Mouse (Mus musculus): ENCODE measurements at regions not wholly inside any gene's neighbourhood (a gene's known extent, or its start where the extent isn't known, plus 50 kb on each side); places are given as distances from the start of the nearest gene placed in this dataset.

- no peak overlapping the region for H3K4me3 ChIP-seq (ENCODE audit: low read length)
- H3K36me3 ChIP-seq (ENCODE audit: control insufficient read depth, insufficient read depth, low read length), result no peaks in the 10 kb centered on the region
- WGBS, result 82% methylated on average over 2 of the region's 2 CpGs
- peaks cover 20% of the 10 kb centered on the region for H3K4me1 ChIP-seq (replicated peaks; ENCODE audit: control insufficient read depth, insufficient read depth, low read length)
- no peak for ATAC-seq (ENCODE audit: low read depth)
- H3K27ac ChIP-seq (ENCODE audit: low read length), result no peak overlapping the region
- no peaks in the 10 kb centered on the region for H3K27me3 ChIP-seq (ENCODE audit: control insufficient read depth, insufficient read depth, low read depth, low read length)
- no peaks in the 10 kb centered on the region for H3K9me3 ChIP-seq (ENCODE audit: control insufficient read depth, low read length)
- H3K9ac ChIP-seq (ENCODE audit: low read length), result no peak overlapping the region
- H3K4me2 ChIP-seq (ENCODE audit: low read depth, low read length), result no peak overlapping the region
Observed at GRCm38 (mm10) chr11:20961626-20962025, 129.5 kb upstream of the Peli1 start.

DNA sequence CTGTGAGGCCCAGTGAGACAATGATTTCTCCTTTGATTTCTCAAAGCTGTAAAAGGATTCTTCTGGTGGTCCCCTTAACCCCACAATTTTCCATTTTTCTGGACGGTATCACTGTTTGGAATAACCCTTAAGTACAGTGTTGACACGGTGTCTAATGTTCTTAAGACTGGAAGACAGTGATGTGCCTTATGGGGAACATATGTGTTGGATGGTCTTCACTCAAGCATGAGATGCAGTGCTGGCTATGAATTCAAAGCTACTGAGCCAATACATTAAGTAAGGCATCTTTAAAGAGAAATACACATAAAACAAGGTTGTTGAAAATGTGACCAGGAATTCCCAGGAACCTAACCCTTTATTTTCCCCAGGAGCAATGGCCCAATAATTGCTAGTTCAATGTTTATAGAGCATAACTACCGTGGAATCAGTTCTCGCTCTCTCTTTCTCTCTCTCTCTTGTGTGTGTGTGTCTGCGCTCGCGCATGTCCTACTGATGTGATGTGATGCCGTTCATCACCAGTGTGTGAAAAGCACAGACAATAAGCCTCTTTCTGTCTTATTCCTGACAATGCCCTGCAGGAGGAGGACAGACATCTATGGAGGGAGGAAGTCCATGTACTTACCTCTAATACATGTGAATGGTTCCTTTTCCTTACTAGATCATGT, 125.4 kb upstream of the Peli1 start:
- Histone ChIP-seq H3K4me1 (replicated peaks; ENCODE audit: control insufficient read depth, insufficient read depth, low read length) (no peaks in the 10 kb centered on the region; the same call in 1 of the 2 replicates), H3K36me3 (ENCODE audit: control insufficient read depth, insufficient read depth, low read length) (no peaks in the 10 kb centered on the region), H3K4me2 (ENCODE audit: low read depth, low read length) (no peak overlapping the region), H3K4me3 (ENCODE audit: low read length) (no peak overlapping the region), H3K9me3 (ENCODE audit: control insufficient read depth, low read length) (no peaks in the 10 kb centered on the region), H3K27me3 (ENCODE audit: control insufficient read depth, insufficient read depth, low read depth, low read length) (no peaks in the 10 kb centered on the region), H3K27ac (ENCODE audit: low read length) (no peak overlapping the region), H3K9ac (ENCODE audit: low read length) (no peak overlapping the region)
- WGBS, result 82% methylated on average over 8 of the region's 8 CpGs
- ATAC-seq (ENCODE audit: low read depth), result no peak

DNA sequence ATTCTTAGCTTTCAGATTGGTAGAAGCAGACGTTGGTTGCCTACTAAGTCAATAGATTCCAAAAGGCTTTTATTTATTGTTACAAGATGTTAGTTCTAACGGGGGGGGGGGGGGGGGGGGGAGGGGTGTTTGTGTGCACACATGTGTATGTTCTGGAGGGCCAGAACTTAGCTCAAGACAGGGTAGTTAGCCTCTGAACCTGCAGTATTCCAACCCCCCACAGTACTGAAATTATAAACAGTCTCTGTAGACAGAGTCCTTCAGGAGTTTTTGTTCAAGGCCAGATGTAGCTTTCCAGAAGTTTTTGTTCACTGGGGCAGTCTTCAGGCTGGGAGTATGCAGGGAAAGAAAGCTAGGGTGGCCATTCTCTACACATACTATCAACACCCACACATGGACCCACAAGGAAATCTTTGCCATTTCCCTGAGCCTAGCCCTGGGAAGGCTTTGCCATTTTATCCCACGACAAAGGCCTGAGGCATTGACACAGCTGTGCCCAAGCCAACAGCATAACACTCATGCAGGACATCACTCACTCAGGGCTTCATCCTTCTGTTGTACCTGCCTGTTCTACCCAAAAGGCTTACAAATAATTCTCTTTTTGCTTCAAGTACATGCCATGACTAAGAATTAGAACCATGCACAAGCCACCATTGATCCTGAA, 123.6 kb upstream of the Peli1 start:
- Histone ChIP-seq H3K9me3 (ENCODE audit: control insufficient read depth, low read length) (no peaks in the 10 kb centered on the region), H3K9ac (ENCODE audit: low read length) (no peak overlapping the region), H3K4me3 (ENCODE audit: low read length) (no peak overlapping the region), H3K36me3 (ENCODE audit: control insufficient read depth, insufficient read depth, low read length) (no peaks in the 10 kb centered on the region), H3K4me1 (replicated peaks; ENCODE audit: control insufficient read depth, insufficient read depth, low read length) (no peaks in the 10 kb centered on the region), H3K27ac (ENCODE audit: low read length) (no peak overlapping the region), H3K4me2 (ENCODE audit: low read depth, low read length) (no peak overlapping the region), H3K27me3 (ENCODE audit: control insufficient read depth, insufficient read depth, low read depth, low read length) (no peaks in the 10 kb centered on the region)
- WGBS, result 36% methylated on average over 3 of the region's 3 CpGs
- no peak for ATAC-seq (ENCODE audit: low read depth)

- Histone ChIP-seq H3K9me3 (ENCODE audit: control insufficient read depth, low read length) (no peaks in the 10 kb centered on the region), H3K4me2 (ENCODE audit: low read depth, low read length) (no peak overlapping the region), H3K27ac (ENCODE audit: low read length) (no peak overlapping the region), H3K27me3 (ENCODE audit: control insufficient read depth, insufficient read depth, low read depth, low read length) (no peaks in the 10 kb centered on the region), H3K4me1 (replicated peaks; ENCODE audit: control insufficient read depth, insufficient read depth, low read length) (no peaks in the 10 kb centered on the region), H3K4me3 (ENCODE audit: low read length) (no peak overlapping the region), H3K9ac (ENCODE audit: low read length) (no peak overlapping the region), H3K36me3 (ENCODE audit: control insufficient read depth, insufficient read depth, low read length) (no peaks in the 10 kb centered on the region)
- ATAC-seq (ENCODE audit: low read depth), result no peak
- WGBS, result 69% methylated on average over 2 of the region's 2 CpGs
Observed at GRCm38 (mm10) chr11:20968341-20968740, 122.8 kb upstream of the Peli1 start.

DNA sequence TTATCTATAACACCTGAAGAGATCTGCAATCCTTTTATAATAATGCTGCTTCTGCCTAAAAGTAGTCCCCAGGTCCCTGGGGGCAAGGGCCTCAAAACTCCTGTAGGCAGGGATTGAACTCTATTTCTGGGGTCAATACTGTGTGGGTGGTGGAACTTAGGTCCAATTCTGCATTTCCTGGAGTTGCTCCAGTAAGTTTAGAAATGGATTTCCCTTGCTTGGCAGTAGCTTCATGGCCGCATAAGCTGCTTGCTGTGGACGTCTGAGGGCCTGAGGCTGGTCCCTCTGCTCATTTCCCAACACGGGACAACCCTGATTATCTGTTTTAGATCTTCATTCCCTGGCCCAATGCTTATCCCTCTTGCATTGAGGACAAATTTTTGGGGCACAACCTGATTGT, 118.0 kb upstream of the Peli1 start:
- ATAC-seq (ENCODE audit: low read depth), result no peak
- Histone ChIP-seq H3K4me3 (ENCODE audit: low read length) (no peak overlapping the region), H3K27me3 (ENCODE audit: control insufficient read depth, insufficient read depth, low read depth, low read length) (no peaks in the 10 kb centered on the region), H3K27ac (ENCODE audit: low read length) (no peak overlapping the region), H3K4me1 (replicated peaks; ENCODE audit: control insufficient read depth, insufficient read depth, low read length) (no peaks in the 10 kb centered on the region), H3K9me3 (ENCODE audit: control insufficient read depth, low read length) (no peaks in the 10 kb centered on the region), H3K36me3 (ENCODE audit: control insufficient read depth, insufficient read depth, low read length) (no peaks in the 10 kb centered on the region), H3K4me2 (ENCODE audit: low read depth, low read length) (no peak overlapping the region), H3K9ac (ENCODE audit: low read length) (no peak overlapping the region)
- WGBS, result 64% methylated on average over 3 of the region's 3 CpGs

DNA sequence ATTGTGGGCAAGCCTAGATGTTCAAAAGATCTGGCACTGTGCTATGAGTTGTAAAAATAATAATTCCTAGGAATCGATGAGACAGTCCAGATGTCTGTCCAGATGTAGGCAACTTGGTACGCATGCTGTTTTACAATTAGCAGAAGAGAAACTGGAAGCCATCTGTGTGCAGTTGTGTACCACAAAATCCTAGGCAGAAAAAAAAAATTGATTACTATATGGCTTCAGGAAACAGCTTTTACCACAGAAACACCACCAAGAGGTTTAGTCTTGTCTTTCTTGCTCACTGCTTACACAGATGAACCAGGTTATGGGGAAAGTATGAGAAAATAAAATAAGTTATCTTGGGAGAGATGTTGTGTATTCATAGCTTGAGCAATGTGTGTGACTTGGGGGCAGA, 109.5 kb upstream of the Peli1 start:
- no peaks in the 10 kb centered on the region for H3K9me3 ChIP-seq (ENCODE audit: control insufficient read depth, low read length)
- H3K4me1 ChIP-seq (replicated peaks; ENCODE audit: control insufficient read depth, insufficient read depth, low read length), result 0 out of 2 replicates have a peak, but pooled peaks cover 2% of the 10 kb centered on the region
- H3K4me2 ChIP-seq (ENCODE audit: low read depth, low read length), result no peak overlapping the region
- no peak for ATAC-seq (ENCODE audit: low read depth)
- no peak overlapping the region for H3K4me3 ChIP-seq (ENCODE audit: low read length)
- no peak overlapping the region for H3K9ac ChIP-seq (ENCODE audit: low read length)
- 74% methylated on average over 2 of the region's 2 CpGs for WGBS
- H3K27me3 ChIP-seq (ENCODE audit: control insufficient read depth, insufficient read depth, low read depth, low read length), result no peaks in the 10 kb centered on the region
- H3K27ac ChIP-seq (ENCODE audit: low read length), result no peak overlapping the region
- no peaks in the 10 kb centered on the region for H3K36me3 ChIP-seq (ENCODE audit: control insufficient read depth, insufficient read depth, low read length)

DNA sequence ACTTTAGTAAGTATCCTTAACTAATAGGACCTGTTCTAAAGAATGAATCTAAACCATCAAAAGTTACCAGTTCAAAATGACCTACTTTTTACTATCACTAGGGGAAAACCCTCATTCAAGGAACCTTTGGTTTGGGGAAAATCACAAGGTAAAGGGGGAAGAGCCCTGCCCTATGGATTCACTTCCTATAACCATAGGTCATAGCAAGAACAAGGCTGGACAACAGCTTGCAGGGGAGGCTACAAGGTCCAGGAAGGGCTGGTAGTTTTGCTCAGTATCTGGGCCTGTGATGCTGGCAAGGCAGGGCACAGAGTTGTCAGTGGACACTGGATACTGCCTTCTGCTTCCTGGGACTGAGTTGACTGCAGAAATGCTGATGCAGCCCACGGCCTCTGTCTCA, 109.1 kb upstream of the Peli1 start:
- Histone ChIP-seq H3K9me3 (ENCODE audit: control insufficient read depth, low read length) (no peaks in the 10 kb centered on the region), H3K4me1 (replicated peaks; ENCODE audit: control insufficient read depth, insufficient read depth, low read length) (0 out of 2 replicates have a peak, but pooled peaks cover 2% of the 10 kb centered on the region), H3K4me3 (ENCODE audit: low read length) (no peak overlapping the region), H3K9ac (ENCODE audit: low read length) (no peak overlapping the region), H3K27me3 (ENCODE audit: control insufficient read depth, insufficient read depth, low read depth, low read length) (no peaks in the 10 kb centered on the region), H3K27ac (ENCODE audit: low read length) (no peak overlapping the region), H3K36me3 (ENCODE audit: control insufficient read depth, insufficient read depth, low read length) (no peaks in the 10 kb centered on the region), H3K4me2 (ENCODE audit: low read depth, low read length) (no peak overlapping the region)
- ATAC-seq (ENCODE audit: low read depth), result no peak
- 74% methylated on average over 1 of the region's 1 CpGs for WGBS

DNA sequence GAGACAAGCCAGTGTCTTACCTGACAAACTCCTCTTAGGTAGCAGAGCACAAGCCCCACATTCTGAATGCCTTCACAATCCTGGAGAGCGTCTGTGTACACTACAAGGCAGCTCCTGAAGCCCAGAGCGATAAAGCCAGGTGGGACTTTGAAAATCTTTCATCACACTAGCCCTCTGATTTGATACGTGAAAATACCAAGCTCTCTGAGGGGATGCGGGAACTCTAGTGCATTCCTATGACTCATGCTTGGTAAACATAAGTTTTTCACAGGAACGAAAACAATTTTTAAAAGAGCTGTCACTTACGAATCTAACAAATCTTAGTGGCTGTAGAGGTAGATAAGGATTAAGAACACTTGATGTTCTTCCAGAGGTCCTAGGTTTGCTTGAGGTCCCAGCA, 108.6 kb upstream of the Peli1 start:
- Histone ChIP-seq H3K4me1 (replicated peaks; ENCODE audit: control insufficient read depth, insufficient read depth, low read length) (0 out of 2 replicates have a peak, but pooled peaks cover 2% of the 10 kb centered on the region), H3K9ac (ENCODE audit: low read length) (no peak overlapping the region), H3K27me3 (ENCODE audit: control insufficient read depth, insufficient read depth, low read depth, low read length) (no peaks in the 10 kb centered on the region), H3K36me3 (ENCODE audit: control insufficient read depth, insufficient read depth, low read length) (no peaks in the 10 kb centered on the region), H3K4me3 (ENCODE audit: low read length) (no peak overlapping the region), H3K27ac (ENCODE audit: low read length) (no peak overlapping the region), H3K9me3 (ENCODE audit: control insufficient read depth, low read length) (no peaks in the 10 kb centered on the region), H3K4me2 (ENCODE audit: low read depth, low read length) (no peak overlapping the region)
- WGBS, result 47% methylated on average over 6 of the region's 6 CpGs
- ATAC-seq (ENCODE audit: low read depth), result peak; percentile 57; the same call in 1 of the 2 replicates

GRCm38 (mm10) chr11:20985069-20985759, 105.9 kb upstream of the Peli1 start:
- no peaks in the 10 kb centered on the region for H3K9me3 ChIP-seq (ENCODE audit: control insufficient read depth, low read length)
- H3K27ac ChIP-seq (ENCODE audit: low read length), result no peak overlapping the region
- H3K4me1 ChIP-seq (replicated peaks; ENCODE audit: control insufficient read depth, insufficient read depth, low read length), result 0 out of 2 replicates have a peak, but pooled peaks cover 2% of the 10 kb centered on the region
- ATAC-seq (ENCODE audit: low read depth), result no peak
- no peak overlapping the region for H3K4me3 ChIP-seq (ENCODE audit: low read length)
- no peak overlapping the region for H3K9ac ChIP-seq (ENCODE audit: low read length)
- H3K4me2 ChIP-seq (ENCODE audit: low read depth, low read length), result no peak overlapping the region
- H3K36me3 ChIP-seq (ENCODE audit: control insufficient read depth, insufficient read depth, low read length), result no peaks in the 10 kb centered on the region
- no peaks in the 10 kb centered on the region for H3K27me3 ChIP-seq (ENCODE audit: control insufficient read depth, insufficient read depth, low read depth, low read length)
- 23% methylated on average over 6 of the region's 6 CpGs for WGBS
